Mouse (Mus musculus) stomach, postnatal 0 days (tissue): ENCODE measurements around the gene Fam122a.

ENCODE experiments used
- CTCF ChIP-seq: IDR thresholded peaks from 2 replicates; pipeline ENCODE4 v1.5.1; 2016; ENCODE audit warnings: antibody characterized with exemption, low read depth, mild to moderate bottlenecking, moderate library complexity
- EP300 ChIP-seq: optimal IDR thresholded peaks from 2 replicates; pipeline ENCODE3; 2016; ENCODE audit warnings: antibody characterized with exemption

GRCm38 (mm10) chr19:24475281-24475680 lies 1.9 kb downstream of the Fam122a start:
- TF ChIP-seq CTCF: no peak
- no peak for TF ChIP-seq EP300
